In the genomic region with DNA sequence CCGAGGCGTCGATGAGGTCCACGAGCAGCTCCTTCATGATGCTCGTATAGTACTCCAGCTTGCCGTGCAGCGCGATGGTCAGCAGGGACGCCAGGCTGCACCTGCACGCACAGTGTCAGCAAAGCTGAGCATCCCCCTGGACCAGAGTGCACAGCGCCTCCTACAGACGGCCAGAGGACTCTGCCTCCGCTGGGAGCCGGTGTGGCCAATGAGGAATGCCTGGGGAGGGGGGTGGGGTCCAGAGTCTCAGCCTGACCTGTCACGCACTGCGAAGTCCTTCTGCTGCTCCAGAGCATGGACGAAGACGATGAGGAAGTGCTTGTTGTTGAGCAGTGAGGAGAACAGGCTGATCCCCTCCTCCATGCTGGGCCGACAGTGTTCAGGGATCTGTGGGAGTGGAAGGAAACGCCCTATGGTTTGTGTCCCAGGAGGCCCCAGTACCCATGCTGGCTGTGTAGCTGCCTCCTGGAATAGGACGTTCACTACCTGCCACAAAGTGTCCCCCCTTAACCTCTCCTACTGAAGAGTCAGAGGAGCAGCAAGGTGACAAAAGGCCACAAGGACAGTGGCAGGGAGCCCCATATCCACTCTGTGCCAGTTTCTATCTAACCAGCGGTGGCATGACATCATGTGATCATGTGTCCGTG, we compare ENCODE assay signal across 14 mouse cellular contexts. TPM values are rescaled to one million over a fixed set of nuclear protein-coding genes. Genes with fewer than 3 reads are reported as not detected.
DNase-seq lines count a peak whose midpoint lies in the region; ATAC-seq and TF ChIP-seq lines count a peak whose summit lies in the region.
"Had no signal": no experiment of that assay in that cellular context is flagged by ENCODE, and none has a peak within 500 bp of the region (broad histone marks: within the 10 kb centered on the region; RNA-seq: fewer than 3 reads in every experiment).

No protein-coding gene starts in this region.

- peaks cover 63% of the 10 kb centered on the region for H3K36me3 ChIP-seq in kidney, embryonic 16.5 days (ENCODE audit: insufficient read depth, low read length)
- H3K36me3 ChIP-seq in ES-E14 (ENCODE audit: control insufficient read depth, insufficient read depth, low read length, poor library complexity, severe bottlenecking): no peaks in the 10 kb centered on the region
- 0 out of 2 replicates have a peak, but pooled peaks cover 6% of the 10 kb centered on the region for H3K36me3 ChIP-seq in intestine, embryonic 16.5 days (ENCODE audit: control insufficient read depth, insufficient read depth, low read length)
- H3K36me3 ChIP-seq: embryonic facial prominence, embryonic 12.5 days had no signal

- no peaks in the 10 kb centered on the region for H3K27me3 ChIP-seq in cerebellum, adult 2 months (ENCODE audit: control insufficient read depth, insufficient read depth, low read length)
- H3K27me3 ChIP-seq in kidney, embryonic 16.5 days (ENCODE audit: insufficient read depth, low read length): no peaks in the 10 kb centered on the region
- H3K27me3 ChIP-seq in intestine, embryonic 16.5 days (replicated peaks; ENCODE audit: control insufficient read depth, insufficient read depth, low read length): no peaks in the 10 kb centered on the region
- H3K27me3 ChIP-seq: embryonic facial prominence, embryonic 12.5 days had no signal

- ATAC-seq in kidney, embryonic 16.5 days (ENCODE audit: low FRiP score, low TSS enrichment): peak; percentile 2; the same call in 1 of the 2 replicates
- ATAC-seq in intestine, embryonic 16.5 days: peak; percentile 21; the same call in 1 of the 2 replicates

- TF ChIP-seq POLR2A in cerebellum, adult 2 months (IDR thresholded peaks at IDR 0.05; ENCODE audit: borderline replicate concordance, insufficient read depth, low read length): no peak

- peaks cover 48% of the 10 kb centered on the region for H3K4me1 ChIP-seq in cerebellum, adult 2 months (ENCODE audit: control insufficient read depth, insufficient read depth, low read length)
- H3K4me1 ChIP-seq in kidney, embryonic 16.5 days (ENCODE audit: insufficient read depth, low read length): peaks cover 22% of the 10 kb centered on the region
- H3K4me1 ChIP-seq in ES-E14 (ENCODE audit: control insufficient read depth in 2 of 2, insufficient read depth in 2 of 2, low read length in 2 of 2, poor library complexity in 1 of 2): peaks cover 0 to 3% of the 10 kb centered on the region in 2 experiments; a peak in 1 of 4 replicates
- H3K4me1 ChIP-seq in intestine, embryonic 16.5 days (ENCODE audit: control insufficient read depth, insufficient read depth, low read length): peaks cover 16% of the 10 kb centered on the region

- no peak for DNase-seq in cerebellum, adult 2 months
- DNase-seq in cerebellum, adult 11-12 months: no peak
- DNase-seq in kidney, adult 11 months: no peak
- DNase-seq in ES-E14 (ENCODE audit: low read depth, low spot score): peak; percentile 44
- DNase-seq in layer of hippocampus, postnatal 25 days (ENCODE audit: extremely low spot score in 1 of 2, low spot score in 1 of 2): no peak
- no peak for DNase-seq in right cerebral cortex, adult 18-20 months
- DNase-seq: adrenal gland, postnatal 10 days had no signal

- TF ChIP-seq CTCF in cerebellum, adult 2 months (IDR thresholded peaks at IDR 0.05; ENCODE audit: borderline replicate concordance, insufficient read depth, low read depth, low read length): peak; percentile 37; the same call in 1 of the 2 replicates

- no peak overlapping the region for H3K4me2 ChIP-seq in kidney, embryonic 16.5 days (replicated peaks; ENCODE audit: low read depth, low read length)
- H3K4me2 ChIP-seq in intestine, embryonic 16.5 days (ENCODE audit: low read depth, low read length): no peak overlapping the region
- H3K4me2 ChIP-seq: embryonic facial prominence, embryonic 12.5 days had no signal

- WGBS in cerebellum, adult 2 months: 74% methylated on average over 23 of the region's 23 CpGs
- WGBS in kidney, embryonic 16.5 days: 41% methylated on average over 23 of the region's 23 CpGs
- 46% methylated on average over 23 of the region's 23 CpGs for WGBS in intestine, embryonic 16.5 days

- no peak overlapping the region for H3K27ac ChIP-seq in cerebellum, adult 2 months (ENCODE audit: insufficient read depth, low read length)
- H3K27ac ChIP-seq in kidney, embryonic 16.5 days (ENCODE audit: low read length): no peak overlapping the region
- no peak overlapping the region for H3K27ac ChIP-seq in ES-E14 (ENCODE audit: insufficient read depth, low read depth, low read length, poor library complexity, severe bottlenecking)
- no peak overlapping the region for H3K27ac ChIP-seq in intestine, embryonic 16.5 days (ENCODE audit: low read length)
- H3K27ac ChIP-seq: embryonic facial prominence, embryonic 12.5 days had no signal

- 0 out of 2 replicates have a peak overlapping the region, but pooled peaks have one; percentile 4 for H3K9ac ChIP-seq in kidney, embryonic 16.5 days (replicated peaks; ENCODE audit: low read length)
- no peak overlapping the region for H3K9ac ChIP-seq in ES-E14 (ENCODE audit: insufficient read depth, low read depth, low read length, poor library complexity, severe bottlenecking)
- H3K9ac ChIP-seq in intestine, embryonic 16.5 days (ENCODE audit: low read depth, low read length): no peak overlapping the region
- H3K9ac ChIP-seq: embryonic facial prominence, embryonic 12.5 days had no signal

- in situ Hi-C loops in ES-E14 (cut with MboI; ENCODE audit: low sequenced_read_pairs in 2 of 2, unreplicated experiment in 2 of 2): no loop called here

- H3K4me3 ChIP-seq in cerebellum, adult 2 months (replicated peaks; ENCODE audit: insufficient read depth, low read depth, low read length): no peak overlapping the region
- H3K4me3 ChIP-seq in kidney, embryonic 16.5 days (ENCODE audit: low read length): no peak overlapping the region
- no peak overlapping the region for H3K4me3 ChIP-seq in ES-E14 (ENCODE audit: insufficient read depth in 1 of 2, low read depth in 1 of 2, low read length in 2 of 2, poor library complexity in 1 of 2, severe bottlenecking in 1 of 2)
- H3K4me3 ChIP-seq in intestine, embryonic 16.5 days (ENCODE audit: low read length): no peak overlapping the region
- H3K4me3 ChIP-seq: embryonic facial prominence, embryonic 12.5 days had no signal

- no peaks in the 10 kb centered on the region for H3K9me3 ChIP-seq in kidney, embryonic 16.5 days (ENCODE audit: low read length)
- no peaks in the 10 kb centered on the region for H3K9me3 ChIP-seq in ES-E14 (ENCODE audit: control insufficient read depth, insufficient read depth, low read depth, low read length)
- no peaks in the 10 kb centered on the region for H3K9me3 ChIP-seq in intestine, embryonic 16.5 days (ENCODE audit: control insufficient read depth, low read length)
- H3K9me3 ChIP-seq: embryonic facial prominence, embryonic 12.5 days had no signal

TF ChIP-seq in ES-E14, 5 proteins besides CTCF, POLR2A, EP300 and RAD21:
- TF ChIP-seq ZC3H11A (IDR thresholded peaks at IDR 0.05; ENCODE audit: borderline replicate concordance, low read depth, low read length): no peak
- TF ChIP-seq MAFK (IDR thresholded peaks at IDR 0.05; ENCODE audit: insufficient read depth, low read depth, low read length): 0 out of 2 replicates have a peak, but pooled peaks have one; percentile 15
TF ChIP-seq in ES-E14: peak in this region for 1.

RNA-seq across cellular contexts. Expression of a gene that starts 17.8 kb away (rescaled TPM):
- polyA plus RNA-seq in cerebellum, adult 2 months (2012; rRNA removed): not detected in 2 replicates
- polyA plus RNA-seq in kidney, embryonic 16.5 days (2015; fragmentation: Nextera tagmentation; extraction: Ambion mirVana): not detected in 2 replicates
- not detected in 2 replicates for total RNA-seq in ES-E14 (2012; rRNA removed)
- not detected in 2 replicates for polyA plus RNA-seq in intestine, embryonic 16.5 days (2015; fragmentation: Nextera tagmentation; extraction: Ambion mirVana)
- total RNA-seq in layer of hippocampus, postnatal 25 days (2021): not detected
- total RNA-seq: adrenal gland, postnatal 10 days; neutrophil, adult 5-6 weeks had no signal
- polyA plus RNA-seq: embryonic facial prominence, embryonic 12.5 days; heart, embryonic 14.5 days; limb, embryonic 14.5 days; stomach, embryonic 16.5 days had no signal

RNA-seq across cellular contexts. Expression of a gene that starts 31.0 kb away (rescaled TPM):
- polyA plus RNA-seq in cerebellum, adult 2 months (2012; rRNA removed): 0.79 and 0.89 TPM in 2 replicates
- 0.16 and 0.37 TPM in 2 replicates for polyA plus RNA-seq in kidney, embryonic 16.5 days (2015; fragmentation: Nextera tagmentation; extraction: Ambion mirVana)
- 0.13 and 0.42 TPM in 2 replicates for total RNA-seq in ES-E14 (2012; rRNA removed)
- polyA plus RNA-seq in intestine, embryonic 16.5 days (2015; fragmentation: Nextera tagmentation; extraction: Ambion mirVana): 0.31 TPM in 1 of 2 replicates, not detected in the other
- under 1 TPM; 0.49 to 0.59 TPM for total RNA-seq in layer of hippocampus, postnatal 25 days (2021)
- polyA plus RNA-seq: heart, embryonic 14.5 days had no signal

RNA-seq across cellular contexts. Expression of a gene that starts 32.2 kb away (rescaled TPM):
- polyA plus RNA-seq in cerebellum, adult 2 months (2012; rRNA removed): 24.2 and 29.4 TPM in 2 replicates
- 55.5 and 62.4 TPM in 2 replicates for polyA plus RNA-seq in kidney, embryonic 16.5 days (2015; fragmentation: Nextera tagmentation; extraction: Ambion mirVana)
- total RNA-seq in ES-E14 (2012; rRNA removed): 2.6 and 8.7 TPM in 2 replicates
- 18.7 and 19.3 TPM in 2 replicates for polyA plus RNA-seq in intestine, embryonic 16.5 days (2015; fragmentation: Nextera tagmentation; extraction: Ambion mirVana)
- 10 to 100 TPM; 17.8 to 24.5 TPM for total RNA-seq in layer of hippocampus, postnatal 25 days (2021)
